Mouse (Mus musculus): Measurements from ENCODE around the gene Eif4ebp2.

DNA sequence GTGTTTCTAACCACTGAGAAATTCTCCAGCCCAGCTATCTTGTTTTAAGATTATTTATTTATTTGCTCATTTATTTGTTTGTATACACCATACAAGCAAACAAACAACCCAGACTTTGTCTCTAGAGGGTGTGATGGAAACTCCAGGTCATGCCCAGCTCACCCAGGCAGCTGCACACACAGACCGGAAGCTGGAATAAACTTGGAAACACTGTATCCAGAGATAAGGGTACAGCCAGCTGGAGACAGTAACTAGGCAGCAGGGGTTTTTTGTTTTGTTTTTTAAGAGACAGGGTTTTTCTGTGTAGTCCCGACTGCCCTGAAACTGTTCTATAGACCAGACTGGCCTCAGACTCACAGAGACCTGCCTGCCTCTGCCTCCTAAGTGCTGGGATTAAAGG, 62.3 kb downstream of the Eif4ebp2 start:
- TF ChIP-seq CTCF (IDR thresholded peaks at IDR 0.05; ENCODE audit: low read depth) (no peak), EP300 (IDR thresholded peaks at IDR 0.05; ENCODE audit: low read depth) (no peak)
